ENCODE assay signal across 8 mouse cellular contexts in genomic region chr8:20016082-20016840, GRCm38 (mm10).
DNase-seq lines count a peak whose midpoint lies in the region; TF ChIP-seq lines count a peak whose summit lies in the region.
"Not testable (repeated sequence)": the region's sequence is repeated elsewhere in the genome, so short reads cannot be mapped to it uniquely, and the experiment has no call there.

No protein-coding gene starts in this region.

- H3K4me3 ChIP-seq in left cerebral cortex, adult 2 months = not testable (repeated sequence)

- TF ChIP-seq CTCF in left cerebral cortex, adult 2 months (IDR thresholded peaks at IDR 0.05) = not testable (repeated sequence)

- intact Hi-C loops in left cerebral cortex, adult 2 months (cut with DNase I) = not testable (repeated sequence)

- peak; percentile 50 for DNase-seq in adrenal gland, adult 2 months
- peak; percentile 23 to 43 for DNase-seq in cerebellum, postnatal 25 days
- DNase-seq in gastrocnemius, postnatal 4 days (ENCODE audit: low spot score in 2 of 2) = peak; percentile 35 to 45
- DNase-seq in kidney, postnatal 10 days = peak; percentile 19
- DNase-seq in left cerebral cortex, adult 2 months (ENCODE audit: extremely low spot score in 1 of 2, low spot score in 2 of 2) = peak; percentile 39
- peak; percentile 35 for DNase-seq in ovary, adult 18-20 months (ENCODE audit: low spot score)
- peak; percentile 39 to 79 for DNase-seq in spleen, postnatal 4 days (ENCODE audit: low spot score in 2 of 2)
- peak; percentile 41 to 44 for DNase-seq in urinary bladder, postnatal 36 days (ENCODE audit: low spot score in 2 of 2)

- H3K27ac ChIP-seq in left cerebral cortex, adult 2 months = not testable (repeated sequence)
